Mouse (Mus musculus) ES-Bruce4 (cell line): Measurements from ENCODE around the gene Mylk. TPM values are rescaled to one million over a fixed set of nuclear protein-coding genes. Genes with fewer than 3 reads are reported as not detected.

Source experiments
- H3K27ac ChIP-seq: 2 replicates; pipeline ENCODE4 v1.5.1; 2012; ENCODE audit warnings: low read length, inconsistent platforms; ENCODE audit not compliant: insufficient read depth
- H3K27me3 ChIP-seq: 2 replicates; pipeline ENCODE4 v1.6.1; 2012; ENCODE audit warnings: mild to moderate bottlenecking, low read length, inconsistent platforms; ENCODE audit not compliant: control insufficient read depth, poor library complexity, insufficient read depth, severe bottlenecking
- H3K36me3 ChIP-seq: 2 replicates; pipeline ENCODE4 v1.6.1; 2012; ENCODE audit warnings: inconsistent platforms, mild to moderate bottlenecking, low read length, moderate library complexity; ENCODE audit not compliant: control insufficient read depth, poor library complexity, insufficient read depth, severe bottlenecking
- H3K4me1 ChIP-seq: one replicate; pipeline ENCODE4 v1.8.1; 2011; ENCODE audit warnings: low read length; ENCODE audit not compliant: control insufficient read depth, insufficient read depth
- H3K4me3 ChIP-seq: 2 replicates; pipeline ENCODE4 v1.5.1; 2011; ENCODE audit warnings: low read depth, mild to moderate bottlenecking, low read length
- H3K9ac ChIP-seq: 2 replicates; pipeline ENCODE4 v1.6.1; 2012; ENCODE audit warnings: low read depth, mild to moderate bottlenecking, inconsistent platforms; ENCODE audit not compliant: poor library complexity, severe bottlenecking
- H3K9me3 ChIP-seq: replicated peaks from 2 replicates; pipeline ENCODE4 v1.6.1; 2012; ENCODE audit warnings: mild to moderate bottlenecking, low read length, inconsistent platforms; ENCODE audit not compliant: control insufficient read depth, poor library complexity, insufficient read depth, severe bottlenecking
- CTCF ChIP-seq: IDR thresholded peaks from one replicate; pipeline ENCODE4 v1.8.1; 2011; ENCODE audit warnings: low read depth, low read length
- EP300 ChIP-seq: IDR thresholded peaks from 2 replicates; pipeline ENCODE4 v1.6.1; 2011; ENCODE audit warnings: low read depth, low read length; ENCODE audit not compliant: insufficient read depth
- POLR2A ChIP-seq: IDR thresholded peaks from one replicate; pipeline ENCODE4 v1.8.1; 2011; ENCODE audit warnings: low read length; ENCODE audit not compliant: insufficient read depth
- polyA plus RNA-seq: library from polyadenylated mRNA; stranded (reverse); fragments of >200 nt; gene quantifications from 2 replicates; pipeline ENCODE4 v1.2.4, GENCODE M21; 2011; ENCODE audit warnings: low read depth; ENCODE audit not compliant: missing spikeins, insufficient read depth, insufficient read length

Gene Mylk
- polyA plus RNA-seq, 1 experiment, result 1.4 TPM

- TF ChIP-seq CTCF (no peak), EP300 (no peak), POLR2A (no peak)
- no peak overlapping the region for H3K9ac ChIP-seq
- no peaks in the 10 kb centered on the region for H3K36me3 ChIP-seq
- H3K4me3 ChIP-seq, result no peak overlapping the region
- H3K9me3 ChIP-seq, result no peaks in the 10 kb centered on the region
- H3K4me1 ChIP-seq, result no peaks in the 10 kb centered on the region
- no peak overlapping the region for H3K27ac ChIP-seq
- H3K27me3 ChIP-seq, result no peaks in the 10 kb centered on the region
These were observed 179.3 kb downstream of the Mylk start for GRCm38 (mm10) chr16:34924324-34924723.

- Histone ChIP-seq H3K27ac (no peak overlapping the region), H3K27me3 (no peaks in the 10 kb centered on the region), H3K9ac (no peak overlapping the region), H3K4me1 (no peaks in the 10 kb centered on the region), H3K9me3 (no peaks in the 10 kb centered on the region), H3K4me3 (no peak overlapping the region), H3K36me3 (no peaks in the 10 kb centered on the region)
- TF ChIP-seq EP300 (no peak), CTCF (no peak)
These were observed 180.1 kb downstream of the Mylk start for GRCm38 (mm10) chr16:34924937-34925618.

- H3K27ac ChIP-seq, result no peak overlapping the region
- no peaks in the 10 kb centered on the region for H3K4me1 ChIP-seq
- no peaks in the 10 kb centered on the region for H3K9me3 ChIP-seq
- H3K27me3 ChIP-seq, result no peaks in the 10 kb centered on the region
- no peak overlapping the region for H3K4me3 ChIP-seq
- TF ChIP-seq CTCF (no peak), POLR2A (no peak), EP300 (no peak)
- H3K9ac ChIP-seq, result no peak overlapping the region
- H3K36me3 ChIP-seq, result no peaks in the 10 kb centered on the region
These were observed 181.8 kb downstream of the Mylk start for GRCm38 (mm10) chr16:34926531-34927435.

- Histone ChIP-seq H3K4me3 (no peak overlapping the region), H3K27ac (no peak overlapping the region), H3K9ac (no peak overlapping the region), H3K27me3 (no peaks in the 10 kb centered on the region), H3K36me3 (no peaks in the 10 kb centered on the region), H3K4me1 (no peaks in the 10 kb centered on the region), H3K9me3 (no peaks in the 10 kb centered on the region)
- TF ChIP-seq EP300 (no peak), POLR2A (no peak), CTCF (no peak)
These were observed 184.7 kb downstream of the Mylk start for GRCm38 (mm10) chr16:34929686-34930085.

- H3K27me3 ChIP-seq, result no peaks in the 10 kb centered on the region
- TF ChIP-seq EP300, result no peak
- TF ChIP-seq POLR2A, result no peak
- no peak for TF ChIP-seq CTCF
- H3K4me1 ChIP-seq, result no peaks in the 10 kb centered on the region
- H3K9ac ChIP-seq, result no peak overlapping the region
- H3K4me3 ChIP-seq, result no peak overlapping the region
- no peak overlapping the region for H3K27ac ChIP-seq
- no peaks in the 10 kb centered on the region for H3K9me3 ChIP-seq
- no peaks in the 10 kb centered on the region for H3K36me3 ChIP-seq
These were observed 185.1 kb downstream of the Mylk start for GRCm38 (mm10) chr16:34930110-34930509.

GRCm38 (mm10) chr16:34931306-34931705 lies 186.3 kb downstream of the Mylk start:
- no peaks in the 10 kb centered on the region for H3K9me3 ChIP-seq
- H3K4me1 ChIP-seq, result peaks cover 1% of the 10 kb centered on the region
- no peaks in the 10 kb centered on the region for H3K36me3 ChIP-seq
- TF ChIP-seq CTCF, result no peak
- no peak for TF ChIP-seq EP300
- no peak for TF ChIP-seq POLR2A
- H3K4me3 ChIP-seq, result no peak overlapping the region
- no peak overlapping the region for H3K9ac ChIP-seq
- no peaks in the 10 kb centered on the region for H3K27me3 ChIP-seq
- no peak overlapping the region for H3K27ac ChIP-seq
